Mouse (Mus musculus) kidney, postnatal 4 days (tissue): ENCODE results near the gene Gm3336.

ENCODE experiments used
- DNase-seq, 2 experiments: peaks; one replicate each; pipeline ENCODE4 v3.0.0; 2021; ENCODE audit warnings: mixed read lengths in 2 of 2

The Gm3336 gene

GRCm38 (mm10) chr8:70749097-70749674 is 30.8 kb downstream of the Gm3336 start:
- peak in 1 of 2 experiments; percentile 2 for DNase-seq

- DNase-seq = peak in 1 of 2 experiments; percentile 1
Measured at GRCm38 (mm10) chr8:70750128-70750680, 31.9 kb downstream of the Gm3336 start.

GRCm38 (mm10) chr8:70752000-70752764 is 33.8 kb downstream of the Gm3336 start:
- peak; percentile 89 to 90 for DNase-seq

GRCm38 (mm10) chr8:70753151-70753550 is 34.8 kb downstream of the Gm3336 start:
- DNase-seq = peak; percentile 91 to 94

- DNase-seq = peak; percentile 96 to 98
Measured at GRCm38 (mm10) chr8:70754043-70754870, 35.9 kb downstream of the Gm3336 start, which contains the start of gene Rab3a. TSS of gene Rab3a (plus strand) at chr8:70754679.

- DNase-seq = peak; percentile 75 to 83
Measured at GRCm38 (mm10) chr8:70754871-70755660, 36.7 kb downstream of the Gm3336 start.

- DNase-seq = peak; percentile 4 to 7
Measured at GRCm38 (mm10) chr8:70755661-70756475, 37.5 kb downstream of the Gm3336 start.

- peak; percentile 1 to 3 for DNase-seq
Measured at GRCm38 (mm10) chr8:70756476-70757040, 38.2 kb downstream of the Gm3336 start.

GRCm38 (mm10) chr8:70757523-70758307 is 39.4 kb downstream of the Gm3336 start:
- peak; percentile 59 to 69 for DNase-seq

- peak in 1 of 2 experiments; percentile 4 for DNase-seq
Measured at GRCm38 (mm10) chr8:70758308-70758615, 39.9 kb downstream of the Gm3336 start.

- DNase-seq = peak; percentile 53 to 58
Measured at GRCm38 (mm10) chr8:70758616-70759561, 40.5 kb downstream of the Gm3336 start.

- DNase-seq = no peak
Measured at GRCm38 (mm10) chr8:70760350-70760749, 42.0 kb downstream of the Gm3336 start.

GRCm38 (mm10) chr8:70760775-70761406 is 42.5 kb downstream of the Gm3336 start, which contains the start of gene Mpv17l2:
TSS of gene Mpv17l2 (minus strand) at chr8:70760946.
- DNase-seq = peak; percentile 93 to 95

GRCm38 (mm10) chr8:70762118-70762517 is 43.8 kb downstream of the Gm3336 start:
- no peak for DNase-seq

GRCm38 (mm10) chr8:70763354-70763753 is 45.0 kb downstream of the Gm3336 start:
- peak; percentile 79 for DNase-seq

GRCm38 (mm10) chr8:70764026-70764425 is 45.7 kb downstream of the Gm3336 start:
- no peak for DNase-seq

- no peak for DNase-seq
Measured at GRCm38 (mm10) chr8:70764676-70765075, 46.3 kb downstream of the Gm3336 start.

- no peak for DNase-seq
Measured at GRCm38 (mm10) chr8:70765329-70765728, 47.0 kb downstream of the Gm3336 start.
